Mouse (Mus musculus): ENCODE measurements around the gene Pam16. TPM values are rescaled to one million over a fixed set of nuclear protein-coding genes. Genes with fewer than 3 reads are reported as not detected.

The Pam16 gene
- polyA plus RNA-seq, 1 experiment from 2014 or later, result 83.1 TPM

- Histone ChIP-seq H3K9me3 (no peaks in the 10 kb centered on the region), H3K4me1 (peaks cover 72% of the 10 kb centered on the region), H3K27me3 (no peaks in the 10 kb centered on the region), H3K36me3 (peaks cover 27% of the 10 kb centered on the region), H3K4me2 (no peak overlapping the region), H3K4me3 (no peak overlapping the region), H3K27ac (peak overlapping the region; percentile 58), H3K9ac (no peak overlapping the region)
- 37% methylated on average over 5 of the region's 5 CpGs for WGBS
- ATAC-seq (ENCODE audit: insufficient number of reproducible peaks, low FRiP score, low TSS enrichment, low read depth), result no peak
These were observed 18.2 kb downstream of the Pam16 start for GRCm38 (mm10) chr16:4606431-4607084.

GRCm38 (mm10) chr16:4605514-4606131 lies 19.2 kb downstream of the Pam16 start:
- Histone ChIP-seq H3K27me3 (no peaks in the 10 kb centered on the region), H3K4me1 (peaks cover 81% of the 10 kb centered on the region), H3K27ac (peak overlapping the region; percentile 40), H3K9me3 (no peaks in the 10 kb centered on the region), H3K9ac (no peak overlapping the region), H3K4me2 (no peak overlapping the region), H3K36me3 (peaks cover 20% of the 10 kb centered on the region), H3K4me3 (no peak overlapping the region)
- 43% methylated on average over 13 of the region's 13 CpGs for WGBS
- no peak for ATAC-seq (ENCODE audit: insufficient number of reproducible peaks, low FRiP score, low TSS enrichment, low read depth)

- H3K27ac ChIP-seq, result peak overlapping the region; percentile 79
- no peaks in the 10 kb centered on the region for H3K27me3 ChIP-seq
- no peak overlapping the region for H3K9ac ChIP-seq
- no peaks in the 10 kb centered on the region for H3K9me3 ChIP-seq
- WGBS, result 54% methylated on average over 11 of the region's 11 CpGs
- no peak for ATAC-seq (ENCODE audit: insufficient number of reproducible peaks, low FRiP score, low TSS enrichment, low read depth)
- H3K36me3 ChIP-seq, result peaks cover 8% of the 10 kb centered on the region
- 0 out of 2 replicates have a peak overlapping the region, but pooled peaks have one; percentile 20 for H3K4me2 ChIP-seq
- no peak overlapping the region for H3K4me3 ChIP-seq
- H3K4me1 ChIP-seq, result peaks cover 94% of the 10 kb centered on the region
These were observed 20.4 kb downstream of the Pam16 start for GRCm38 (mm10) chr16:4604293-4604837.

- H3K4me1 ChIP-seq, result peaks cover 99% of the 10 kb centered on the region
- H3K4me2 ChIP-seq, result peak overlapping the region; percentile 27
- 28% methylated on average over 1 of the region's 1 CpGs for WGBS
- H3K9ac ChIP-seq, result no peak overlapping the region
- no peak for ATAC-seq (ENCODE audit: insufficient number of reproducible peaks, low FRiP score, low TSS enrichment, low read depth)
- no peak overlapping the region for H3K4me3 ChIP-seq
- H3K9me3 ChIP-seq, result no peaks in the 10 kb centered on the region
- peak overlapping the region; percentile 79 for H3K27ac ChIP-seq
- no peaks in the 10 kb centered on the region for H3K27me3 ChIP-seq
- H3K36me3 ChIP-seq, result peaks cover 1% of the 10 kb centered on the region
These were observed 21.3 kb downstream of the Pam16 start for GRCm38 (mm10) chr16:4603453-4603837.

- H3K4me2 ChIP-seq, result peak overlapping the region; percentile 27
- peak; percentile 7; the same call in 1 of the 2 replicates for ATAC-seq (ENCODE audit: insufficient number of reproducible peaks, low FRiP score, low TSS enrichment, low read depth)
- H3K9me3 ChIP-seq, result no peaks in the 10 kb centered on the region
- H3K27ac ChIP-seq, result peak overlapping the region; percentile 79
- 0 out of 2 replicates have a peak overlapping the region, but pooled peaks have one; percentile 14 for H3K9ac ChIP-seq
- 7% methylated on average over 7 of the region's 7 CpGs for WGBS
- H3K4me1 ChIP-seq, result peaks cover 99% of the 10 kb centered on the region
- no peaks in the 10 kb centered on the region for H3K36me3 ChIP-seq
- H3K27me3 ChIP-seq, result no peaks in the 10 kb centered on the region
- H3K4me3 ChIP-seq, result no peak overlapping the region
These were observed 21.9 kb downstream of the Pam16 start for GRCm38 (mm10) chr16:4602766-4603452.

GRCm38 (mm10) chr16:4602189-4602588 lies 22.6 kb downstream of the Pam16 start:
- no peaks in the 10 kb centered on the region for H3K36me3 ChIP-seq
- H3K4me2 ChIP-seq, result no peak overlapping the region; the same call in 1 of the 2 replicates
- H3K4me3 ChIP-seq, result no peak overlapping the region
- ATAC-seq (ENCODE audit: insufficient number of reproducible peaks, low FRiP score, low TSS enrichment, low read depth), result no peak
- H3K4me1 ChIP-seq, result peaks cover 99% of the 10 kb centered on the region
- no peak overlapping the region for H3K9ac ChIP-seq
- WGBS, result 19% methylated on average over 3 of the region's 3 CpGs
- H3K27me3 ChIP-seq, result no peaks in the 10 kb centered on the region
- H3K27ac ChIP-seq, result peak overlapping the region; percentile 79
- no peaks in the 10 kb centered on the region for H3K9me3 ChIP-seq

GRCm38 (mm10) chr16:4600701-4601310 lies 24.0 kb downstream of the Pam16 start:
- Histone ChIP-seq H3K9ac (no peak overlapping the region), H3K27ac (peak overlapping the region; percentile 60), H3K36me3 (no peaks in the 10 kb centered on the region), H3K27me3 (no peaks in the 10 kb centered on the region), H3K4me3 (no peak overlapping the region), H3K4me1 (peaks cover 99% of the 10 kb centered on the region), H3K9me3 (no peaks in the 10 kb centered on the region), H3K4me2 (no peak overlapping the region)
- WGBS, result 69% methylated on average over 9 of the region's 9 CpGs
- ATAC-seq (ENCODE audit: insufficient number of reproducible peaks, low FRiP score, low TSS enrichment, low read depth), result no peak

GRCm38 (mm10) chr16:4599616-4600015 lies 25.2 kb downstream of the Pam16 start:
- no peak overlapping the region for H3K4me2 ChIP-seq
- peaks cover 93% of the 10 kb centered on the region for H3K4me1 ChIP-seq
- no peaks in the 10 kb centered on the region for H3K36me3 ChIP-seq
- H3K9ac ChIP-seq, result no peak overlapping the region
- no peak overlapping the region for H3K4me3 ChIP-seq
- no peak for ATAC-seq (ENCODE audit: insufficient number of reproducible peaks, low FRiP score, low TSS enrichment, low read depth)
- H3K27ac ChIP-seq, result peak overlapping the region; percentile 22; the same call in 1 of the 2 replicates
- H3K27me3 ChIP-seq, result no peaks in the 10 kb centered on the region
- no peaks in the 10 kb centered on the region for H3K9me3 ChIP-seq
- WGBS, result 84% methylated on average over 3 of the region's 3 CpGs

- Histone ChIP-seq H3K4me2 (peak overlapping the region; percentile 21), H3K9ac (0 out of 2 replicates have a peak overlapping the region, but pooled peaks have one; percentile 2), H3K27me3 (no peaks in the 10 kb centered on the region), H3K4me3 (no peak overlapping the region), H3K36me3 (no peaks in the 10 kb centered on the region), H3K27ac (peak overlapping the region; percentile 96), H3K4me1 (peaks cover 88% of the 10 kb centered on the region), H3K9me3 (no peaks in the 10 kb centered on the region)
- no peak for ATAC-seq (ENCODE audit: insufficient number of reproducible peaks, low FRiP score, low TSS enrichment, low read depth)
- WGBS, result 19% methylated on average over 6 of the region's 6 CpGs
These were observed 25.8 kb downstream of the Pam16 start for GRCm38 (mm10) chr16:4598891-4599543.

GRCm38 (mm10) chr16:4598041-4598440 lies 26.7 kb downstream of the Pam16 start:
- ATAC-seq (ENCODE audit: insufficient number of reproducible peaks, low FRiP score, low TSS enrichment, low read depth), result no peak
- no peaks in the 10 kb centered on the region for H3K36me3 ChIP-seq
- H3K27ac ChIP-seq, result peak overlapping the region; percentile 96
- no peaks in the 10 kb centered on the region for H3K9me3 ChIP-seq
- peak overlapping the region; percentile 21 for H3K4me2 ChIP-seq
- H3K27me3 ChIP-seq, result no peaks in the 10 kb centered on the region
- 48% methylated on average over 5 of the region's 5 CpGs for WGBS
- peaks cover 88% of the 10 kb centered on the region for H3K4me1 ChIP-seq
- H3K4me3 ChIP-seq, result no peak overlapping the region; the same call in 1 of the 2 replicates
- no peak overlapping the region for H3K9ac ChIP-seq

- ATAC-seq (ENCODE audit: insufficient number of reproducible peaks, low FRiP score, low TSS enrichment, low read depth), result no peak
- Histone ChIP-seq H3K36me3 (no peaks in the 10 kb centered on the region), H3K4me2 (peak overlapping the region; percentile 91), H3K9ac (no peak overlapping the region), H3K27ac (peak overlapping the region; percentile 96), H3K4me3 (peak overlapping the region; percentile 86), H3K9me3 (no peaks in the 10 kb centered on the region), H3K4me1 (peaks cover 88% of the 10 kb centered on the region), H3K27me3 (no peaks in the 10 kb centered on the region)
- 33% methylated on average over 3 of the region's 7 CpGs for WGBS
These were observed 27.5 kb downstream of the Pam16 start for GRCm38 (mm10) chr16:4597296-4597695.

All from limb, embryonic 15.5 days (tissue).